Mouse (Mus musculus): ENCODE results near the gene Ttc28.

Ttc28 gene

GRCm38 (mm10) chr5:111161146-111161930 is 281.7 kb downstream of the Ttc28 start:
- no peak for DNase-seq (ENCODE audit: low read depth, low spot score)

GRCm38 (mm10) chr5:111162857-111163256 is 283.3 kb downstream of the Ttc28 start:
- DNase-seq (ENCODE audit: low read depth, low spot score), result no peak

GRCm38 (mm10) chr5:111163377-111163776 is 283.8 kb downstream of the Ttc28 start:
- no peak for DNase-seq (ENCODE audit: low read depth, low spot score)

- no peak for DNase-seq (ENCODE audit: low read depth, low spot score)
Measured at GRCm38 (mm10) chr5:111164348-111164920, 284.8 kb downstream of the Ttc28 start.

- DNase-seq (ENCODE audit: low read depth, low spot score), result peak; percentile 80
Measured at GRCm38 (mm10) chr5:111170383-111170782, 290.8 kb downstream of the Ttc28 start.

GRCm38 (mm10) chr5:111175410-111175809 is 295.8 kb downstream of the Ttc28 start:
- no peak for DNase-seq (ENCODE audit: low read depth, low spot score)

GRCm38 (mm10) chr5:111175842-111176241 is 296.2 kb downstream of the Ttc28 start:
- DNase-seq (ENCODE audit: low read depth, low spot score), result no peak

GRCm38 (mm10) chr5:111176441-111176840 is 296.8 kb downstream of the Ttc28 start:
- DNase-seq (ENCODE audit: low read depth, low spot score), result no peak

GRCm38 (mm10) chr5:111178324-111179076 is 298.9 kb downstream of the Ttc28 start:
- peak; percentile 29 for DNase-seq (ENCODE audit: low read depth, low spot score)

- DNase-seq (ENCODE audit: low read depth, low spot score), result no peak
Measured at GRCm38 (mm10) chr5:111179651-111180050, 300.0 kb downstream of the Ttc28 start.

- DNase-seq (ENCODE audit: low read depth, low spot score), result no peak
Measured at GRCm38 (mm10) chr5:111180091-111181053, 300.8 kb downstream of the Ttc28 start.

GRCm38 (mm10) chr5:111181204-111181912 is 301.8 kb downstream of the Ttc28 start:
- DNase-seq (ENCODE audit: low read depth, low spot score), result no peak

- peak; percentile 61 for DNase-seq (ENCODE audit: low read depth, low spot score)
Measured at GRCm38 (mm10) chr5:111186600-111186999, 307.0 kb downstream of the Ttc28 start.

GRCm38 (mm10) chr5:111191972-111192371 is 312.4 kb downstream of the Ttc28 start:
- no peak for DNase-seq (ENCODE audit: low read depth, low spot score)

- no peak for DNase-seq (ENCODE audit: low read depth, low spot score)
Measured at GRCm38 (mm10) chr5:111194829-111195228, 315.2 kb downstream of the Ttc28 start.

GRCm38 (mm10) chr5:111195488-111196485 is 316.2 kb downstream of the Ttc28 start:
- DNase-seq (ENCODE audit: low read depth, low spot score), result no peak

GRCm38 (mm10) chr5:111197727-111198126 is 318.1 kb downstream of the Ttc28 start:
- no peak for DNase-seq (ENCODE audit: low read depth, low spot score)

GRCm38 (mm10) chr5:111200167-111200840 is 320.7 kb downstream of the Ttc28 start:
- DNase-seq (ENCODE audit: low read depth, low spot score), result no peak
